Mouse (Mus musculus): ENCODE data around the gene Aldh1b1.

The Aldh1b1 gene

GRCm38 (mm10) chr4:45829907-45830759 is 31.3 kb downstream of the Aldh1b1 start:
- DNase-seq, result no peak

GRCm38 (mm10) chr4:45831996-45832395 is 33.2 kb downstream of the Aldh1b1 start:
- no peak for DNase-seq

- DNase-seq, result no peak
These were observed 34.6 kb downstream of the Aldh1b1 start for GRCm38 (mm10) chr4:45833461-45833860.

GRCm38 (mm10) chr4:45844355-45844754 is 45.5 kb downstream of the Aldh1b1 start:
- no peak for DNase-seq

- DNase-seq, result no peak
These were observed 47.4 kb downstream of the Aldh1b1 start for GRCm38 (mm10) chr4:45846263-45846662.

- DNase-seq, result no peak
These were observed 49.4 kb downstream of the Aldh1b1 start, which contains the start of gene Stra6l for GRCm38 (mm10) chr4:45848109-45848824. Gene Stra6l, plus strand, starts transcription at chr4:45848664.

- DNase-seq, result no peak
These were observed 50.0 kb downstream of the Aldh1b1 start for GRCm38 (mm10) chr4:45848825-45849156.

GRCm38 (mm10) chr4:45849419-45849818 is 50.6 kb downstream of the Aldh1b1 start:
- no peak for DNase-seq

GRCm38 (mm10) chr4:45851640-45852051 is 52.8 kb downstream of the Aldh1b1 start:
- DNase-seq, result peak; percentile 3

GRCm38 (mm10) chr4:45853496-45854246 is 54.8 kb downstream of the Aldh1b1 start:
- no peak for DNase-seq
